Mouse (Mus musculus): ENCODE data around the gene Ace. TPM values are rescaled to one million over a fixed set of nuclear protein-coding genes. Genes with fewer than 3 reads are reported as not detected.
A peak's percentile ranks its signal among the peaks of the same experiment; 100 is the strongest.

Gene Ace
- total and polyA plus RNA-seq, 2 experiments from 2014 or later = 8.0 to 14.3 TPM

DNA sequence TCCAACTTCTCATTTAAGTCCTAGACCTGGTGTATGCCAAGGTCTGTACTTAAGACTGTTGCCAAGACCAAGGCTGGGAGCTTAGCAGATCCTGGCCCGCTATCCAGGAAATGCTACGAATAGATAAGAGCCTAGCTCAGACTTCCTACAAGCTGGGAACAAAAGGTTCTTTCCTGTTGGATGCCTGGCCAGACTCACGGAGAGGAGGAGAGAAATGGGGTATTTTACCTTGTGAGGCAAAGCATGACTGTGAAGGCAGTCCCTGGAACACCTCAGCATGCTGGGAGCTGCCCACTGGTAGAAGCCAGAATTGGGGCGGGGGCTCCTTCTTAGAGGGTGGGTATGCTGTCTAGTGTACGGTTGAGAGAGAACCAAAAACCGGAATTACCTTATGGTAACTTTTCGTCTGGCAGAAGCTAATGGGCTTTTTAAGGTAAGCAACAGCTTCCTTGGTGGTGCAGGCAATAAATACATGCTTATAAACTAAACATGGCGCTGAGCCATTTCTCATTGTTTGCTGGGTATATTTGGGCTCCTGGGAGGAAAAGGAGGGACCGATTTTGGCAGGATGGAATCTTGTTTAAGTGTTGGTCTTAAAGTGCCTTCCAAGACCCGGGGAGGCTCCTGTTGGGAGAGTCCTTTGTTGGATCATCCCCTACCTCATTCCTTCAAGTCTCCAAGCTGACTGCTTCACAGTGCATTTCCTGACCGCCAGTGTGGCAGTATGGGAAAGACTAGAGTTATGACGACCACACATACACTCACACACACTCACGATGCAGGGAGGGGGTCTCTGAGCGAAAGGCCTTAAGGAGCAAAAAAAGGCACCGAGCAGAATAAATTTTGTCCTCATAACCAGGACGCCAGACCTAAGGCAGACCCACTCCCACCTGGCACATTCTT is 22.7 kb upstream of the Ace start:
- peak; percentile 9 for ATAC-seq
- Histone ChIP-seq H3K4me2 (ENCODE audit: low read depth) (peak overlapping the region; percentile 76), H3K9me3 (ENCODE audit: low read length) (no peaks in the 10 kb centered on the region), H3K4me1 (ENCODE audit: insufficient read depth) (peaks cover 10% of the 10 kb centered on the region; the same call in 1 of the 2 replicates), H3K9ac (peak overlapping the region; percentile 64; the same call in 1 of the 2 replicates), H3K27ac (ENCODE audit: low read depth, low read length) (peak overlapping the region; percentile 35; the same call in 1 of the 2 replicates), H3K4me3 (ENCODE audit: low read depth, low read length) (peak overlapping the region; percentile 70), H3K27me3 (ENCODE audit: insufficient read depth, low read length) (no peaks in the 10 kb centered on the region), H3K36me3 (ENCODE audit: insufficient read depth) (no peaks in the 10 kb centered on the region)
- 64% methylated on average over 16 of the region's 16 CpGs for WGBS
- TF ChIP-seq CTCF (IDR thresholded peaks at IDR 0.05; ENCODE audit: low read depth) = no peak
- DNase-seq = peak; percentile 54

DNA sequence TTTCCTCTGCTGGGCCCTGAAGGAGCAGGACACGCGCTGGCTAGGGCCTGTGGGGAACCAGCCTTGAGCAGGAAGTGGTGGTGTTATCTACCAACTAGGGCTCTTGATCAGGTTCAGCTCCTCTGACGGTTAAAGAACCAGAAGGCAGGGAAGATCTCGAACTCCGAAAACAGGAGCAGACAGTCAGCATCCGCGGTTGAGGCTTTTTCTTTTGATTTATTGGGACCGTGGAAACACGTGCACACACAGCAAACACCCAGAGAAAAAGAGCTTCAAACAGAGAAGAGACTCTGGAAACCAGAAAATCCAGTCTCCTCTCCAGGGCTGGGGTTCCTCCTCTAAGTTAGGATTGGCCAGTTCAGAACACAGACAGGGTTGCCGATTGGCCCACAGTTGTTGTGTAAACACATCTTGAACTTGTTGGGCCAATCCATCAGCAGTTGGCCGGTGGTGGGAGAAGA is 21.0 kb upstream of the Ace start:
- no peak overlapping the region for H3K4me3 ChIP-seq (ENCODE audit: low read depth, low read length)
- 60% methylated on average over 11 of the region's 11 CpGs for WGBS
- H3K27ac ChIP-seq (ENCODE audit: low read depth, low read length) = no peak overlapping the region
- no peak overlapping the region for H3K4me2 ChIP-seq (ENCODE audit: low read depth)
- DNase-seq (no peak), ATAC-seq (no peak)
- peaks cover 10% of the 10 kb centered on the region; the same call in 1 of the 2 replicates for H3K4me1 ChIP-seq (ENCODE audit: insufficient read depth)
- no peaks in the 10 kb centered on the region for H3K36me3 ChIP-seq (ENCODE audit: insufficient read depth)
- H3K9ac ChIP-seq = no peak overlapping the region
- no peaks in the 10 kb centered on the region for H3K9me3 ChIP-seq (ENCODE audit: low read length)
- H3K27me3 ChIP-seq (ENCODE audit: insufficient read depth, low read length) = no peaks in the 10 kb centered on the region
- TF ChIP-seq CTCF (IDR thresholded peaks at IDR 0.05; ENCODE audit: low read depth) = no peak

DNA sequence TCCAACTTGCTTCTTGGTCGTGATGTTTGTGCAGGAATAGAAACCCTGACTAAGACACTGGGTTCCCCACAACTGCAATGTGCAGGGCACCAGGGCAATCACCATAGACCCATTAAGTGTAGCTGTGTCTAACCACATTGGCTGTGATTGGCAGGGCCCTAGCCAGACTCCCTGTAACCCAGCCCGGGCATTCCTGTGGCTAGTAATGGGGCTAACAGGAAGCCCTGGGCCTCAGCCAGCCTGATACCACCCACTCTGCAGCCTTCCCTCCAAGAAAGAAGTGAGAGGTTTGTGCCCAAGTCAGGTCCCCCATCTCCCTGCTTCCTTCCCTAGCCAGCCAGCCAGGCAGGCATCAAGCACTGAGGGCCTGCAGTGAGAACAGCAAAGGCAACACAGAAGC is 19.5 kb upstream of the Ace start:
- H3K4me2 ChIP-seq (ENCODE audit: low read depth) = no peak overlapping the region
- WGBS = 54% methylated on average over 2 of the region's 2 CpGs
- DNase-seq (no peak), ATAC-seq (no peak)
- no peaks in the 10 kb centered on the region for H3K9me3 ChIP-seq (ENCODE audit: low read length)
- no peak overlapping the region for H3K27ac ChIP-seq (ENCODE audit: low read depth, low read length)
- peaks cover 10% of the 10 kb centered on the region; the same call in 1 of the 2 replicates for H3K4me1 ChIP-seq (ENCODE audit: insufficient read depth)
- no peak overlapping the region for H3K4me3 ChIP-seq (ENCODE audit: low read depth, low read length)
- H3K27me3 ChIP-seq (ENCODE audit: insufficient read depth, low read length) = no peaks in the 10 kb centered on the region
- no peak overlapping the region for H3K9ac ChIP-seq
- H3K36me3 ChIP-seq (ENCODE audit: insufficient read depth) = no peaks in the 10 kb centered on the region
- TF ChIP-seq CTCF (IDR thresholded peaks at IDR 0.05; ENCODE audit: low read depth) = no peak

DNA sequence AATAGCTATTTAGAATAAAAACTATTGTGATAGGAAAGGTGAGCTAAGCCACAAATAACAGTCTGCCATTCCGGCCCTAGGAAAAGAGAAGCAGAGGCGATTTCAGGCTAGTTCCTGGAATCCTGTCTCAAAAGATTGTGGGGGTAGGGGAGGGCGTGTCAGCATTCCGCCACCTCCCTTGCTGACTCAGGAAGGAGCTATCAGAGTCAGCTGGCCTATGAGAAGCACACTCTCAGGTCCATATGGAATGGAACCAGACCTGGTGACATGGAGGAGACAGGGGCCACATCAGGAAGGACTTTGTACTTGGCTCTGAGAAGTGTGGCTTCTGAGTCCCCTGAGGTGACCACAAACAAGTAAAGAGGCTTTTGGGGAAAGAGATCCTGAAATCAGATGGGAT is 17.2 kb upstream of the Ace start:
- DNase-seq (no peak), ATAC-seq (no peak)
- WGBS = 78% methylated on average over 4 of the region's 4 CpGs
- no peaks in the 10 kb centered on the region for H3K9me3 ChIP-seq (ENCODE audit: low read length)
- no peak overlapping the region for H3K27ac ChIP-seq (ENCODE audit: low read depth, low read length)
- no peak overlapping the region for H3K9ac ChIP-seq
- no peaks in the 10 kb centered on the region for H3K36me3 ChIP-seq (ENCODE audit: insufficient read depth)
- H3K4me1 ChIP-seq (ENCODE audit: insufficient read depth) = no peaks in the 10 kb centered on the region
- no peak for TF ChIP-seq CTCF (IDR thresholded peaks at IDR 0.05; ENCODE audit: low read depth)
- H3K4me2 ChIP-seq (ENCODE audit: low read depth) = no peak overlapping the region
- H3K27me3 ChIP-seq (ENCODE audit: insufficient read depth, low read length) = no peaks in the 10 kb centered on the region
- no peak overlapping the region for H3K4me3 ChIP-seq (ENCODE audit: low read depth, low read length)

DNA sequence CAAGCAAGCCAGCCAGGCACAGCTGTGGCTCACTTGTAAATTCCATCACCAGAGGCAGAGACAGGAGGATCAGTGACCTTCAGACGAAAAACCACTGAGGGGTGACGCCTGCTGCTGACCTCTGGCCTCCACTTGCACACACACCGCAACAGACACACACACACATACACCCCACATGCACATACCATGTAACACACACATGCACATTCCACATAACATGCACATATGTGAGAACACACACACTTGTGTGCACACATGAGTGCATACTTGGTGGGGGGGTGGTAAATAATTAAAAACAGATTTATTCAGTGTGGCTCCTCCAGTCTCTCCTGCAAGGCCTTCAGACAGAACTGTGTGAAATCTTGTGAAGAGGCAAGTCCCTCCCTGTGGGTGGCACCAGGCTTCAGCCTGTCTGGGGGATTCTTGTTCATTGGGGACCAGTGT is 16.1 kb upstream of the Ace start:
- Histone ChIP-seq H3K9me3 (ENCODE audit: low read length) (no peaks in the 10 kb centered on the region), H3K4me3 (ENCODE audit: low read depth, low read length) (no peak overlapping the region), H3K27ac (ENCODE audit: low read depth, low read length) (no peak overlapping the region), H3K27me3 (ENCODE audit: insufficient read depth, low read length) (no peaks in the 10 kb centered on the region), H3K9ac (no peak overlapping the region), H3K4me1 (ENCODE audit: insufficient read depth) (no peaks in the 10 kb centered on the region), H3K4me2 (ENCODE audit: low read depth) (no peak overlapping the region), H3K36me3 (ENCODE audit: insufficient read depth) (no peaks in the 10 kb centered on the region)
- DNase-seq (no peak), ATAC-seq (no peak)
- 71% methylated on average over 3 of the region's 3 CpGs for WGBS
- TF ChIP-seq CTCF (IDR thresholded peaks at IDR 0.05; ENCODE audit: low read depth) = no peak

DNA sequence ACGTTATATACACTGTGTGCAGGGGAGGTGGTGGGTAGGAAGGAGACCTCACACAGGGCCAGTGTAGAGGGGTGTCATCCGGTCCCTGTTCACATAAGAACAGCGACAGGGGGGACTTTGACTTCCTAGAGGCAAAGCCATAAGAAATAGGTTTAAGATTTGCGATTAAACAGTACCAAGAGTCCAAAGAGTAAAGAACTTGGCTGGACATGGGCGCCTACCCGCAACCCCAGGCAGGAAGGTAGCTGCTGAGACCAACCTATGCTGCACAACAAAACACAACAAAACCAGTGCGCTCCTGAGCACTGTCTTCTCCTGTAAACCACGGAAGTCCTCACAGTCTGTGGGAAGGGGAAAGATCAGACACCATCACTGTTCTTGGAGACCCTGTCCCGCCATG is 15.6 kb upstream of the Ace start:
- Histone ChIP-seq H3K27me3 (ENCODE audit: insufficient read depth, low read length) (no peaks in the 10 kb centered on the region), H3K9ac (no peak overlapping the region), H3K36me3 (ENCODE audit: insufficient read depth) (no peaks in the 10 kb centered on the region), H3K9me3 (ENCODE audit: low read length) (no peaks in the 10 kb centered on the region), H3K27ac (ENCODE audit: low read depth, low read length) (no peak overlapping the region), H3K4me2 (ENCODE audit: low read depth) (no peak overlapping the region), H3K4me1 (ENCODE audit: insufficient read depth) (no peaks in the 10 kb centered on the region), H3K4me3 (ENCODE audit: low read depth, low read length) (no peak overlapping the region)
- WGBS = 83% methylated on average over 9 of the region's 9 CpGs
- no peak for TF ChIP-seq CTCF (IDR thresholded peaks at IDR 0.05; ENCODE audit: low read depth)
- DNase-seq = no peak
- ATAC-seq = no peak

DNA sequence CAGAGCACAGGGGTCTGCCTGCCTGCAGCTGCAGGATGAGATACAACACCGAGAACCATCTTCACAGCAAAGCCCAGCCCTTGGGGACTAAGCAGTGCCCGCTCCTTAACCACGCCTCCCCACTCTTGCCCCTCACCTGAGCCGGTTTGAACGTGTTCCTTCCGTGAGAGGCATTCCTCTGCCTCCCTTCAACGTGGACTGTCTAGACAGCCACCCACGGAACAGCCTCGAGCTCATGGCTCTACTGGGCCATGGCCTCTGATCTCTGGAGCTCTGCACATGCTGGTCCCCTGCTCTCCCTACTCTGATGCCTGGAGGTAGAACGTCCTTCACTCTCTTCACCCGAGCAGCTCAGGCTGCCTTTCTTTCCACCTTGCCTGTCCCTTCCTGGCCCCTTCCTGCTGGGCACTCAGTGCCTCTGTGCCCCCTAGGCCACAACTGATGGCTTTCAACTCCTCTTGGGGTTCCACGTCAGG is 14.8 kb upstream of the Ace start, which contains the start of gene Cyb561:
Cyb561 (minus strand) TSS at position 426 of the 476 bp plus-strand sequence.
- H3K4me1 ChIP-seq (ENCODE audit: insufficient read depth) = no peaks in the 10 kb centered on the region
- H3K4me2 ChIP-seq (ENCODE audit: low read depth) = no peak within 1 kb of the TSS
- no peaks in the 10 kb centered on the region for H3K27me3 ChIP-seq (ENCODE audit: insufficient read depth, low read length)
- TF ChIP-seq CTCF (IDR thresholded peaks at IDR 0.05; ENCODE audit: low read depth) = no peak
- ATAC-seq (no peak), DNase-seq (no peak)
- no peaks in the 10 kb centered on the region for H3K36me3 ChIP-seq (ENCODE audit: insufficient read depth)
- 83% methylated on average over 12 of the region's 12 CpGs for whole genome bisulfite sequencing
- no peaks in the 10 kb centered on the region for H3K9me3 ChIP-seq (ENCODE audit: low read length)
- no peak within 1 kb of the TSS for H3K9ac ChIP-seq
- no peak within 1 kb of the TSS for H3K27ac ChIP-seq (ENCODE audit: low read depth, low read length)
- no peak within 1 kb of the TSS for H3K4me3 ChIP-seq (ENCODE audit: low read depth, low read length)
